Mouse (Mus musculus) lung, postnatal 4 days (tissue): ENCODE measurements around the gene Cyp4f13.

ENCODE experiments used
- DNase-seq, 2 experiments: peaks; one replicate each; pipeline ENCODE4 v3.0.0; 2021

Gene Cyp4f13

DNA sequence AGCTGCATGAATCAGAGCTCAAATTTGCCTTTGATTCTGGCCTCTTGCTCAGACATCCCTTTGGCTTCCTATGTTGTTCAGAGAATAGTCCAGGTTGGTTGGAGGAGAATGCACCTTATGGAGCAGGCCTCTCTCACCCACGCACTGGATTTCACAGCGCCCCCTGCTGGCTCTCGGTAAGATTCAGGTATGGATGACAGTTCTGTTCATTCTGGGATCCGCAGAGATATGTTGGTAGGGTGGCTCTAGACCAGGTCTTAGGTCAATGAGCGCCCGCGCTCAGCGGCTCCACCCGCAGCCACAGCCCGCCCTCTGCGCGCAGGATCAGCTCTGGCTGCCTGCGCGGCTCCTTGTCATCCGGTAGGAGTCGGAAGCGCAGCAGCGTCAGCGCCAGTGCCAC, 42.0 kb downstream of the Cyp4f13 start:
- DNase-seq, result peak; percentile 33 to 53

DNA sequence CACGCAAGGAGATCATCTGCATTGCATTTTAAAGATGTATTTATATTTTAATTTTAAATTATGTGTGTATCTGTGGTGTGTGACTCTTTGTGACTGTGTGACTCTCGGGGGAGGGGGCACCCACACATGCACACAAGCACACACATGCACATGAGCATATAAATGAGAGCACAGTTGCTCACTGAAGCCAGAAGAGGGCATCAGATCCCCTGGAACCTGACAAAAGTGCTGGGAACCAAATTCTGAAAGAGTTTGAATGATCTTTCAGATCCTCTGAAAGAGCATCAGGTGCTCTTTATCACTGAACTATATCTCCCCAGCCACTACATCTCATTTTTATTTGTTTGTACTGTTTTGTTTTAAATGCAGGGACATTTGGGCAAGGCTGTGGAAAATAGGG, 42.8 kb downstream of the Cyp4f13 start:
- DNase-seq, result no peak

DNA sequence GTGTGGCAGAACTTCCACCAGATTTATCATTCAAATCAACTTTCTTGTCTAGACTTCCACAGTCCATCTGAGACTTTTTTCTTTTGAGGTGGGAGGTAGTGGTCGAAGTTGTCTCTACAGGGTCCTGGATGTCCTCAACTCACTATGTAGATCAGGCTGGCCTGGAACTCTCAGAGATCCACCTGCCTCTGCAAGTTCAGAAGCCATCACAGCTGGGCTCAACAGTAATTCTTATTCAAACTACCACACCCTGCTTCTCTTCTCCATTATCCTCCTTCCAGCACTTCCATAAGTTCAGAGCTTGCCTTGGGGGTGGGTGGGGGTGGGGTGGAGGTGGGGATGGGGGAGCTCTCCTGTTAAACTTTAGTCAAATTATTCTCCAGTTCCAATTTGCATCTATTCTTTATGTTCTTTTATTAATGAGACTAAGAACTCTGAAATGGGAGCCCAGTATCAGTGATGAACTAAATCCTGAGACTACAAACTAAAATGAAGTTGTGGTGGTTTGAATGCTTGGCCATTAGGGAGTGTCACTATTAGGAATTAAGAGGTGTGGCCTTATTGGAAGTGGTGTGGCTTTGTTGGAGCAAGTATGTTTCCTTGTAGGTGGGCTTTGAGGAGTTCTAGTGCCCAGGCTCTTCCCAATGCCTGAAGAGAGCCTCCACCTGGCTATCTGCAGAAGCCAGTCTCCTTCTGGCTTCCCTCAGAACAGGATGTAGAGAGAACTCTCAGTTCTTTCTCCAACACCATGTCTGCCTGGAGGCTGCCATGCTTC, 45.3 kb downstream of the Cyp4f13 start:
- no peak for DNase-seq

DNA sequence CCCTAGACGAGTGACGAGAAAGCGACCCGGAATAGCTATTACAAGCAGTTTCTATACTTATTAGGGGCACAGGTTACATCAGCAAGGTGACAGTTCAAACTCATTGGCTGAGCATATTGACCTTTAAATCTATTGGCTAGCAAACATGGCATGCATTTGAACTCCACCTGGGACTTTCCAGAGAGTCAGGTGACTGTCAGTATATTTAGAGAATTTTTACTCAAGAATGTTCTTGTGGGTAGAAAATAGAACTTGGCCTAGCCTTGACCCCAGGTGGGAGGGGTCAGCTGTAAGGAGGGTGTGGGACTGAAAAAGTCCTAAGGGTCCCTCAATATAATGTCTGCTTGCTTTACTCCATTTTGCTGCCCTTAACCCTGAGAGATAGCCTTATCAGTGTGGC, 51.8 kb downstream of the Cyp4f13 start:
- DNase-seq, result no peak

DNA sequence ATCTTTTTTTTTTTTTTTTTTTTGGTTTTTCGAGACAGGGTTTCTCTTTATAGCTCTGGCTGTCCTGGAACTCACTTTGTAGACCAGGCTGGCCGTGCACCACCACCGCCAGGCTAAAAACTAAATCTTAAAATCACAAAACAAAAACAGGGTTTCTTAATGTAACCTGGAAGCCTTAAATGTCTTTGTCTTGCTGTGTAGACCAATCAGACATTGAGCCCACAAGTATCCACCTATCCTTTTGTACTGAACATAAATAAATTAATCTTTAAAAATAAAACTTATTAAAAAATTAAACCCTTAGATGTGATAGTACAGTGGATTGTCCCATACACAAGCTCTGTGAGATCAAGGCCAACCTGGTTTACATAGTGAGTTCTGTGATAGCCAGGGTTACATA, 53.3 kb downstream of the Cyp4f13 start:
- DNase-seq, result no peak

DNA sequence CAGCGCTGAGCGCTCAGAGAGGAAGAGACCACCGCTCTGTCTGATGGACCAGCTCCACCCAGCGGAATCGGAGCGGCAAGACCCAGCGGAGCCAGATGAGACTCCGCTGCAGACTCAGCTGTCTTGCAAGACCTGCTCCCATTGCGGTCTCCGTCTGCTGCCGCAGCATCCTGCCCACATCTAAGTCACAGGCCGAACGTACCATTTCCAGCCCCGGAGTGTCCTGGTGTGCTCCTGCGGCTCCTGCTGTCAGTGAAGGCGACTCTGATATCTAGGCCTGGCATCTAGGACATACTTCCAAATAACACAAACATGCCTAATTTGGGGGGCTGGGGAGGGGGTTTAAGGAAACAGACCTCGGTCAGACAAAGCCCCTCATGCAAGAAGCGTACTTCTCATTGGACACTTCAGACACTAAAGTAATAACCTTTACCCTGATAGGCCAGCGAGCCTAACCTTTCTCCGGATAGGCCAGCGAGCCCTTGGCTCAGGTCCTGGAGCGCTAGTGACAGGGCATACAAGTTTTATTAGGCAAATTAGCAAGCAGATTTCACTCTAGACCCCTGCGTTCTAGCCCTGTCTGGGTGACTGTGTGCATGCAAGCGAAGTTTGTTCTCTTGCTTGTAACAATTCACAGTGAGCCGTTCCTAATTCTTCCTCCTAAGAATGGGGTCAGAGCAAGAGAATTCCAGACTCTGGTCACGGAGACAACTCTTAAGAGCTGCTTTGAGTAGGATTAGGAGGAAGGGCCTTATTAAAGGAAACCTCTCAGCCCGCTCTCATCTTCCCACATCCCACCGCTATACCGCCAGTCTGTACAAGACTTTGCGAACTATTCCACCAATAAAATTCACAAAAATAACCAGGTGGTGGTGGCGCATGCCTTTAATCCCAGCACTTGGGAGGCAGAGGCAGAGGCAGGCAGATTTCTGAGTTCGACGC, 55.7 kb downstream of the Cyp4f13 start, which contains the start of gene Zfp870:
Gene Zfp870 (minus strand): TSS at position 404 of the 942 bp plus-strand sequence.
- peak; percentile 89 to 91 for DNase-seq

DNA sequence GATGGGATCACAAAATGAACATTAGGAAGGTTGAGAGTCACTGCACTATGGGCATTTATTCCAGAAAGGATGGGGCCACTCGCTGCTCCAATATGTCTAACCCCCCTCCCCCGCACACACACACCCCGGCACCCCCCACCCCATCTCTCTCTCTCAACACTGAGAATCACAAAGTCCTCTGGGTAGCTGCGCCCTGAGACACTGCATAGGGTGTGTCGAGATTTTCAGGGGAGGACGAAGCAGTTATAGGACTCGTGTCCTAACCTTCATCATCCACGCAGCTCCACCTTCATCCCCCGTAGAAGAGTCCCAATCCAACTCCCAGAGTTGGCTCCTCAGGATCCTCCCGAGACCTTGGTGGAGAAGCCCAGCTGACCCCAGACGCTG, 56.4 kb downstream of the Cyp4f13 start:
- no peak for DNase-seq

DNA sequence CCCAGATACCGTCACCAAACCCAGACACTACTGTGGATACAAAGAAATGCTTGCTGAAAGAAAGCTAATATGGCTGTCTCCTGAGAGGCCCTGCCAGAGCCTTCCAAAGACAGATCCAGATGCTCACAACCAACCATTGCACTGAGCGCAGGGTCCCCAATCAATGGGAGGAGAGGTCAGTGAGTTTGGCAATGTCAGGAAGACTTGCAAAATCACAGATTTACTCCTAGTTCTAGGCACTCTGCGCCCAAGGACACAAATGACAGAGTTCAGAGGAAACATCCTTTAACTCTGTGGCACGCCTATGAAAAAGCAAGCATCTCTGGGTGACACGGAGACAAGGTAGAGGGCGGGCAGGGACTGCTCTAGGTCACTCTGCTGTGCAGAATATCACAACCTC, 57.6 kb downstream of the Cyp4f13 start:
- no peak for DNase-seq

DNA sequence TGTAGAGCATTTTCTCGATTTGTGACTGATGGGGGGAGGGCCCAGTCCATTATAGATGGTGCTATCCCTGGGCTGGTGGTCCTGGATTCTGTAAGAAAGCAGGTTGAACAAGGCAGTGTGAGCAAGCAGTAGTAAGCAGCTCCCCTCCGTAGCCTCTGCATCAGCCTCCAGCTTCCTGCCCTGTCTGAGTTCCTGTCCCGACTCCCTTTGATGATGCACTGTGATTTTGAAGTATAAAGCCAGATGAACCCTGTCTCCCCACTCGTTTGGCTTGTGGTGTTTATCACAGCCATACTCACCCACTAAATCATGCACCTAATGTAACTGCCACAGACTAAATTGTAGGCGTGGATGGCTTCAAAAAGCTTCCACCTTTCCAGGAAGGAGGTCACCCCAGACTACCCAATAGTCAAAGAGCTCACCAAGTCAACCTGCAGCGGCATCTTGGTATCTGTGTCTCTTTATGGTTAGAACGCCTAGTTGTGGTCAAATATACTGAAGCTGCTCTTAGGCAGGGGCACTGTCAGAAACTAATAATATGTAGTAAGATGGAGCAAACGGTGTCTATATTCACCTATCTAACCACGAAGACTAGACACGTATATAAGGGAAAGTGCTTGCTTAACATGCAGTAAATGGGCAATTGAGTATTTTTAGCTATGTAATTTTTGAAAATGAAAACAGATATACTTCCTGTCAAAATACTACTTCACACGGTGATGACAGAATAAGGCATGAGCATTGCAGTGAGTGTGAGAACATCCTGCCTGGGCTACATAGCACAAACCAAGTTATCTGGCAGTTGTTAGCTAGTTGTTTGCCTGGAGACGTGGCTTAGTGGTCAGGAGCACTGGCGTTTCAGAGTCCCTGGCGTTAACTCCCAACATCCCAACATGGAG, 66.6 kb downstream of the Cyp4f13 start:
- DNase-seq, result no peak

DNA sequence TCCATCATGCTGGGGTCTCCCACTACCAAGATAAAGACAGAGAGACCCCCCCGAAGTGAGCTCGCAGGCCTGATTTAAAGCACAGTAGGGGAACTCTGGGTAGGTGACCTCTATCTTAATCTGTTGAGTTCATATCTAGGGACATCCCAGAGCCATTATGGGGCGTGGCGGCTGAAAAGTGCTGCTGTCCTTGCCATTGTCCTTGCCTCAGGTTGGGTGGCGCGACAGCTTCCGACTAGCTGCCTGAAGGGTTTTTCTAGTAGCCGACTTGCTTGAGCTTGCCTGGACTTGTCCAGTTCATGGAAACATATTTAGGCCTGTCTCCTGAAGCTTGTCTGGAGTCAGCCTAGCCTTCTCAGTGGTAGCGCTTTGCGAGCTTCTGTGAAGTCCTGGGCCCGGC, 68.4 kb downstream of the Cyp4f13 start:
- no peak for DNase-seq

DNA sequence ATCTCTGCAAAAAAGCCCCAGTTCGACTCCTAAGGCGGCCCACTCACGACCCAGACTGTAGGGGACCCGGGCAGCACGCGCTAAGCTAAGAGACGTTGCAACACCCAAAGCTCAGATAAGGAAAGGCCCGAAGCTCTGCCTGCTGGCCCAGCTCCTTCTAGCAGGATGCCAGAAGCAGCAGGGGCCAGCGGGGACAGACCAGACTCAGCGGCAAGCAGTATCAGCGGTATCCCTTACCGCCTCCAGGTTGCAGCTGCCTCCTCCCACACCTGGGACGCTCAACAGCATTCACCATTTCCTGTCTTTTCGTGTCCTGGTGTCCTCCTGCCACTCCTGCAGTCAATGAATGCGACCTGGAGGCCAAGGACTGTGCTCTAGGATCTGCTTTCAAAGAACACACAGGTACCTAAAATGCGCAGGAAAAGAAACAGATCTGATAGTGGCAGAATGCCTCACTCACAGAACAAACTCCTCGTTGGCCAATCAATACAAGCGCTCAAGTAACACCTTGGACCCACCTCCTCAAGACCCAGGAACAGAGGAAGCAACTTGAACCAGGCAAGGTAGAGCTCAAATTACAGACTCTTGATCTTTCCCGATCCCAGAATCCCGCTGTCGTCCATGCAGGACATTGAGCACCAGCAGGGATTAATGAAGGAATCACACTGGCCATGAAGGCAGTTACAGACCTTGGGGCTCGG, 69.6 kb downstream of the Cyp4f13 start:
- DNase-seq, result no peak
